ENCODE assay signal across 16 mouse cellular contexts in the genomic region with DNA sequence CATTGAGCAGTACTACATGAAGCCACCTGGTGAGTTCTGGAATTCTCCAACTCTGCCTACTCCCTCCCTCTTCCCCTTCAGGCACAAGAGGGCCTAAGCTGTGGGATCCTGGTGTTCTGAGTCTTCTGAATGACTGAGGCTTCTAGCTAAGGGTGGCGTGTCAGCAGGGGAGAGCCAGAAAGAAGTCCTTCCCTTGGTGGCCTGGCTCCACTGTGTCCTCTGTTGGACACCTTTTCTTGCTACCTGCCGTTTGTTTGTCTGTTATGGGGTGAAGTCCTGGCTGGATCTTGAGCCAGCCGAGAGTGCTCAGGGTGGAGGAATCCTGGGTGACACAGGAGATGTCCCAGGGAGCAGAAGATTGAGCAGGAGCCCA. TPM values are rescaled to one million over a fixed set of nuclear protein-coding genes. Genes with fewer than 3 reads are reported as not detected.
DNase-seq lines count a peak whose midpoint lies in the region; ATAC-seq and TF ChIP-seq lines count a peak whose summit lies in the region.
"Had no signal": no experiment of that assay in that cellular context is flagged by ENCODE, and none has a peak within 500 bp of the region (broad histone marks: within the 10 kb centered on the region; RNA-seq: fewer than 3 reads in every experiment).

No protein-coding gene starts in this region.

- DNase-seq in heart, postnatal 36 days, result no peak
- no peak for DNase-seq in heart, adult 18-20 months
- no peak for DNase-seq in layer of hippocampus, postnatal 14 days (ENCODE audit: low spot score in 2 of 2)
- DNase-seq: gastrocnemius, postnatal 14 days had no signal

- H3K27me3 ChIP-seq in E14TG2a.4 (ENCODE audit: insufficient read depth, low read length), result peaks cover 85% of the 10 kb centered on the region
- peaks cover 6% of the 10 kb centered on the region; the same call in 1 of the 2 replicates for H3K27me3 ChIP-seq in hindbrain, embryonic 13.5 days
- H3K27me3 ChIP-seq in midbrain, embryonic 15.5 days (replicated peaks), result no peaks in the 10 kb centered on the region

- peaks cover 28% of the 10 kb centered on the region for H3K4me1 ChIP-seq in E14TG2a.4 (replicated peaks; ENCODE audit: low read depth, low read length)
- H3K4me1 ChIP-seq in cortical plate, adult 2 months (ENCODE audit: control insufficient read depth, insufficient read depth, low read length), result peaks cover 14% of the 10 kb centered on the region; the same call in 1 of the 2 replicates
- peaks cover 64% of the 10 kb centered on the region for H3K4me1 ChIP-seq in hindbrain, embryonic 13.5 days (replicated peaks)
- H3K4me1 ChIP-seq in midbrain, embryonic 15.5 days, result peaks cover 40% of the 10 kb centered on the region

- no peak for TF ChIP-seq CTCF in E14TG2a.4 (conservative IDR thresholded peaks at IDR 0.05; ENCODE audit: low read length)
- no peak for TF ChIP-seq CTCF in cortical plate, adult 2 months (IDR thresholded peaks at IDR 0.05; ENCODE audit: extremely low read depth, insufficient read depth, low read length)

- no peak for ATAC-seq in hindbrain, embryonic 13.5 days (ENCODE audit: low FRiP score)
- ATAC-seq in midbrain, embryonic 15.5 days (replicated peaks), result no peak
- ATAC-seq: CD4-positive, CD25-positive, alpha-beta regulatory T cell, adult 4 months; inflammation-experienced regulatory T-cells, adult 6 months had no signal

- H3K9me3 ChIP-seq in E14TG2a.4 (ENCODE audit: low read length), result peaks cover 6% of the 10 kb centered on the region; the same call in 1 of the 2 replicates
- H3K9me3 ChIP-seq in hindbrain, embryonic 13.5 days, result no peaks in the 10 kb centered on the region
- H3K9me3 ChIP-seq in midbrain, embryonic 15.5 days, result no peaks in the 10 kb centered on the region
- H3K9me3 ChIP-seq: embryonic facial prominence, embryonic 12.5 days; kidney, embryonic 15.5 days; lung, embryonic 15.5 days had no signal

- H3K27ac ChIP-seq in cortical plate, adult 2 months (ENCODE audit: insufficient read depth, low read length), result no peak overlapping the region
- H3K27ac ChIP-seq in hindbrain, embryonic 13.5 days, result no peak overlapping the region
- no peak overlapping the region for H3K27ac ChIP-seq in midbrain, embryonic 15.5 days
- H3K27ac ChIP-seq: embryonic facial prominence, embryonic 12.5 days; kidney, embryonic 15.5 days; lung, embryonic 15.5 days had no signal

- TF ChIP-seq POLR2A in cortical plate, adult 2 months (IDR thresholded peaks at IDR 0.05; ENCODE audit: extremely low read depth, insufficient read depth, low read length), result no peak

- peak overlapping the region; percentile 86; the same call in 1 of the 2 replicates for H3K4me3 ChIP-seq in E14TG2a.4 (replicated peaks; ENCODE audit: low read length)
- H3K4me3 ChIP-seq in cortical plate, adult 2 months (ENCODE audit: insufficient read depth, low read length), result peak overlapping the region; percentile 64
- H3K4me3 ChIP-seq in hindbrain, embryonic 13.5 days, result peak overlapping the region; percentile 87
- peak overlapping the region; percentile 99 for H3K4me3 ChIP-seq in midbrain, embryonic 15.5 days
- H3K4me3 ChIP-seq: embryonic facial prominence, embryonic 12.5 days; lung, embryonic 15.5 days had no signal

- WGBS in hindbrain, embryonic 13.5 days, result 96% methylated on average over 3 of the region's 3 CpGs
- 86% methylated on average over 3 of the region's 3 CpGs for WGBS in midbrain, embryonic 15.5 days

- peak overlapping the region; percentile 73 for H3K4me2 ChIP-seq in hindbrain, embryonic 13.5 days
- peak overlapping the region; percentile 83 for H3K4me2 ChIP-seq in midbrain, embryonic 15.5 days
- H3K4me2 ChIP-seq: liver, embryonic 11.5 days had no signal

- H3K36me3 ChIP-seq in E14TG2a.4 (ENCODE audit: insufficient read depth, low read length), result no peaks in the 10 kb centered on the region
- peaks cover 33% of the 10 kb centered on the region for H3K36me3 ChIP-seq in hindbrain, embryonic 13.5 days
- peaks cover 13% of the 10 kb centered on the region; the same call in 1 of the 2 replicates for H3K36me3 ChIP-seq in midbrain, embryonic 15.5 days (replicated peaks)
- H3K36me3 ChIP-seq: embryonic facial prominence, embryonic 12.5 days; kidney, embryonic 15.5 days; lung, embryonic 15.5 days had no signal

- H3K9ac ChIP-seq in hindbrain, embryonic 13.5 days, result peak overlapping the region; percentile 95
- H3K9ac ChIP-seq in midbrain, embryonic 15.5 days, result peak overlapping the region; percentile 98; the same call in 1 of the 2 replicates
- H3K9ac ChIP-seq: embryonic facial prominence, embryonic 12.5 days; kidney, embryonic 15.5 days; lung, embryonic 15.5 days had no signal

- intact Hi-C loops in heart, postnatal 36 days (cut with DNase I), result no loop called here

RNA-seq across cellular contexts. Expression of gene Nat8l, which starts 2.7 kb away (rescaled TPM):
- polyA plus RNA-seq in cortical plate, adult 2 months (2012; rRNA removed), result 151 and 153 TPM in 2 replicates
- polyA plus RNA-seq in hindbrain, embryonic 13.5 days (2015; fragmentation: Nextera tagmentation; extraction: Ambion mirVana), result 3.9 and 4.2 TPM in 2 replicates
- polyA plus RNA-seq in midbrain, embryonic 15.5 days (2015; fragmentation: Nextera tagmentation; extraction: Ambion mirVana), result 5.8 and 6.0 TPM in 2 replicates
- total RNA-seq in heart, postnatal 36 days (2021), result 1 to 10 TPM in 1 of 2 experiments, under 1 TPM in 1; 0.79 to 1.1 TPM
- total RNA-seq in heart, adult 18-20 months (2021), result 1 to 10 TPM; 1.5 to 3.7 TPM
- 10 to 100 TPM; 92.6 to 94.1 TPM for total RNA-seq in layer of hippocampus, postnatal 14 days (2021)
- total RNA-seq: megakaryocyte-erythroid progenitor cell, adult 5-6 weeks had no signal
- polyA plus RNA-seq: CD4-positive, CD25-positive, alpha-beta regulatory T cell, adult 4 months; inflammation-experienced regulatory T-cells, adult 6 months had no signal

RNA-seq across cellular contexts. Expression of gene Gm1673, which starts 15.3 kb away (rescaled TPM):
- 157 and 165 TPM in 2 replicates for polyA plus RNA-seq in cortical plate, adult 2 months (2012; rRNA removed)
- 589 and 607 TPM in 2 replicates for polyA plus RNA-seq in hindbrain, embryonic 13.5 days (2015; fragmentation: Nextera tagmentation; extraction: Ambion mirVana)
- polyA plus RNA-seq in midbrain, embryonic 15.5 days (2015; fragmentation: Nextera tagmentation; extraction: Ambion mirVana), result 583 and 656 TPM in 2 replicates
- total RNA-seq in heart, postnatal 36 days (2021), result 1 to 10 TPM; 1.9 to 3.8 TPM
- total RNA-seq in heart, adult 18-20 months (2021), result 1 to 10 TPM; 3.3 to 4.0 TPM
- total RNA-seq in layer of hippocampus, postnatal 14 days (2021), result 10 to 100 TPM; 89.0 to 91.6 TPM
- total RNA-seq: megakaryocyte-erythroid progenitor cell, adult 5-6 weeks; neutrophil, adult 5-6 weeks had no signal
- polyA plus RNA-seq: CD4-positive, CD25-positive, alpha-beta regulatory T cell, adult 4 months had no signal

Comparison
In these comparisons a context has a peak if more than half of its experiments do, and no peak if none do; other contexts are left out.
1. RNA of gene Nat8l, which starts 2.7 kb away (total RNA-seq): 92.6 to 94.1 TPM in layer of hippocampus, postnatal 14 days; 1.5 to 3.7 TPM in heart, adult 18-20 months and 0.79 to 1.1 TPM in heart, postnatal 36 days; every median in the first group is over 10 times any median in the second.
2. RNA of gene Gm1673, which starts 15.3 kb away (total RNA-seq): 89.0 to 91.6 TPM in layer of hippocampus, postnatal 14 days; 3.3 to 4.0 TPM in heart, adult 18-20 months and 1.9 to 3.8 TPM in heart, postnatal 36 days; every median in the first group is over 10 times any median in the second.
3. Peak in every context shown above with its lines, with median percentiles within 50 percentile points of each other: H3K4me3 ChIP-seq.